Mouse (Mus musculus) cortical plate, adult 2 months (tissue): ENCODE results near the gene Nup85. TPM values are rescaled to one million over a fixed set of nuclear protein-coding genes. Genes with fewer than 3 reads are reported as not detected.

Experiments used
- H3K27ac ChIP-seq: fragments of 200-500 bp; 2 replicates; pipeline ENCODE4 v1.5.1; 2012; ENCODE audit warnings: low read length, control low read depth, inconsistent platforms; ENCODE audit not compliant: insufficient read depth
- H3K4me1 ChIP-seq: fragments of 200-500 bp; 2 replicates; pipeline ENCODE4 v1.6.1; 2011; ENCODE audit warnings: low read length; ENCODE audit not compliant: control insufficient read depth, insufficient read depth
- H3K4me3 ChIP-seq: fragments of 200-500 bp; 2 replicates; pipeline ENCODE4 v1.5.1; 2011; ENCODE audit warnings: mild to moderate bottlenecking, low read length, control low read depth; ENCODE audit not compliant: insufficient read depth
- CTCF ChIP-seq: fragments of 200-500 bp; IDR thresholded peaks from 2 replicates; pipeline ENCODE4 v1.5.1; 2011; ENCODE audit warnings: mild to moderate bottlenecking, control low read depth, low read length; ENCODE audit not compliant: insufficient read depth; ENCODE audit errors: extremely low read depth
- POLR2A ChIP-seq: fragments of 200-500 bp; IDR thresholded peaks from 2 replicates; pipeline ENCODE4 v1.6.1; 2011; ENCODE audit warnings: mild to moderate bottlenecking, low read length, control low read depth; ENCODE audit not compliant: insufficient read depth; ENCODE audit errors: extremely low read depth
- polyA plus RNA-seq: library from polyadenylated mRNA; depleted of rRNA; stranded (reverse); fragments of >200 nt; gene quantifications from 2 replicates; pipeline ENCODE4 v1.2.3, GENCODE M21; 2012

Gene Nup85
- polyA plus RNA-seq, 1 experiment: 70.8 TPM

GRCm38 (mm10) chr11:115534759-115535371, 29.4 kb upstream of the Nup85 start:
- no peaks in the 10 kb centered on the region; the same call in 1 of the 2 replicates for H3K4me1 ChIP-seq
- H3K27ac ChIP-seq: no peak overlapping the region
- peak overlapping the region; percentile 86 for H3K4me3 ChIP-seq
- TF ChIP-seq POLR2A: no peak
- no peak for TF ChIP-seq CTCF

DNA sequence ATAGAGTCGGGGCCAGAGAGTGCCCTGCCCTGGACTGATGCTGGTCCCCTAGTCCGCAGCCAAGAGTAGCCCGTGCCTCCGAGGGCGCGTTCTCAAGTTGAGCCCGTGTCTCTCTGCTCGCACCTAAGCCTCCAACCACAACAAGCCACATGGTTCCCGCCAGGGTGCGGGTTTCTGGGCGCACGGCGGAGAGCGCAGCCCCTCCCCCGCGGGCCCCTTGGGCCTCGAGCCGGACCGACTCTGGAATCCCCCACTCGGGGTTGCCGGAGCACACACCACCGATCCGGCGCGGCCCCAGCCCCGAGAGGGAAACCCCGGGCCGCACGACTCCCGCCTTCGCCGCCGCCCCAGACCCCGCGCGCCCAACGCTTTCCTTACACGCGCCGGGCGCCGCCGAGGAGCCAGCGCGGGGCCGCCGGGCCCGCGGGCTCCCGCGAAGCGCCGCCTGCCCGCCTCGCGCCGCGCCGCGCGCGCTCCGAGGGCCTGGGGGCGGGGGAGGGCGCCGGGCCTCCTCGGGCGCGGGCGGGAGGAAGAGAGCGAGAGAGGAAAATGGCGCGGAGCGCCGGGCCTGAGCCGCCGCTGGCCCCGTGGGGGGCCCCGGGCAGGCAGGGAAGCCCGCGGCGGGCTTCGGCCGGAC, 28.7 kb upstream of the Nup85 start:
- Histone ChIP-seq H3K27ac (peak overlapping the region; percentile 99), H3K4me1 (no peaks in the 10 kb centered on the region; the same call in 1 of the 2 replicates), H3K4me3 (peak overlapping the region; percentile 86)
- no peak for TF ChIP-seq CTCF
- TF ChIP-seq POLR2A: no peak

DNA sequence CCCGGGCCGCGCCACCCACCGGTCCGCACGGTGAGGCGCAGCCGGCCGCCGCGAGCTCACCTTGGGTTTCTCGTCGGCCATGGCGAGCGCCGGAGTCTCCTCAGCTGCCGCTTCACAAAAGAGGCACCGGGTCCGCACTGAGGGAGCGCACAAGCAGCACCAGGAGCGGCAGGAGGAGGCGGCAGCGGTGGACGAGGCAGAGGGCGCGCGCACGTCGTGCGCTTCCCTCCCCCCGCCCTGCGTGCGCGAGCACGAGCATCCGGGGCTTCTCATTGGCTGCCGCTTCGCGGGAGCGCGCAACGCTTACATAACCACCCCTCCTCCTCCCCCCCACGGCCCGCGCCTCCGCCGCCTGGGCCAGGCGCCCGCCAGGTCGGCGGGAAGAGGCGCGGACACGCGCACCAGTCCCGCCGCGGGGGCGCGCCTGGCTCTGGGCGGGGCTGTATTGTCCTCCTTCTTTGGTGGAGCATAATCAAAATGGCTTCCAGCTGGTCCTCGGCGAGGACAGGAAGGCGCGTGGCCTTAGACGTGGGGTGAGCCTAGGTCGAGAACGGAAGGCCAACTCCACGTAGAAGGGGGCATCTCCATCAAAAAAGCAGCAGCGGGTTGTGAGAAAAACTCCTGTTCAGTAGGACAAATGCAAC, 28.1 kb upstream of the Nup85 start, which contains the start of gene Sumo2:
Gene Sumo2, minus strand, starts transcription at position 239 of the 644 bp plus-strand sequence.
- TF ChIP-seq CTCF: no peak
- TF ChIP-seq POLR2A: peak; percentile 68; the same call in 1 of the 2 replicates

DNA sequence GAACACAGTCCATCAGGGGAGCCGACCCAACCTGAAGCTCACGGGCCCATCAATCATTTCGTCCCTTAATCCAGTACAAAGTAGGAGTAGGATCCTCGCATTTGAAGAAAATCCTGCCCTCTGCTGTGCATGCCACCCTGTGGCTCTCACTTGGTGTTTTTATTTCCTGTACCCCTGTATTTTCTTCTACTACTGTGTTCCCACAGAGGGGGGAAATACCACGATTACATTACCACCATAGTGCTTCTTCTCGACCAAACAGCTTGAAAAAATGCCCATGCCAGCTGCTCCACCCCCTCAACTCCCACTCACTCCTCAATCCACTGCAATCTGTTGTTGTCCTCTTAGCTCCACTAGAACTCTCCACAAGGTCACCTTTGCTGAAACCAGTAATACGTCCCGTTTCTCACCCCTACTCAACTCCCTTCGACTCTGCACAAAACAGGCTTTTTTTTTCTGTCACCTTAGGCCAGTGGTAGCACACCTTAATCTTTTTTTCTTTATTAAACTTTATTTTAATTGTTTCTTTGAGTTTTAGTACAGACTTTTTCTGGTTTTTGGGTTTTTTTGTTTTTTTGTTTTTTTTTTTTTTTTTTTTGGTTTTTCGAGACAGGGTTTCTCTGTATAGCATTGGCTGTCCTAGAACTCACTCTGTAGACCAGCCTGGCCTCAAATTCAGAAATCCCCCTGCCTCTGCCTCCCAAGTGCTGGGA, 27.2 kb upstream of the Nup85 start:
- Histone ChIP-seq H3K4me1 (no peaks in the 10 kb centered on the region), H3K27ac (peak overlapping the region; percentile 61), H3K4me3 (no peak overlapping the region; the same call in 1 of the 2 replicates)
- no peak for TF ChIP-seq CTCF
- no peak for TF ChIP-seq POLR2A

More for the DNA sequence above, 28.1 kb upstream of the Nup85 start, which contains the start of gene Sumo2:
- no peaks in the 10 kb centered on the region; the same call in 1 of the 2 replicates for H3K4me1 ChIP-seq
- H3K4me3 ChIP-seq: peak within 1 kb of the TSS; percentile 86
- peak within 1 kb of the TSS; percentile 99 for H3K27ac ChIP-seq

GRCm38 (mm10) chr11:115538045-115538444, 26.2 kb upstream of the Nup85 start:
- no peak overlapping the region for H3K27ac ChIP-seq
- H3K4me1 ChIP-seq: no peaks in the 10 kb centered on the region
- no peak for TF ChIP-seq CTCF
- no peak for TF ChIP-seq POLR2A
- no peak overlapping the region for H3K4me3 ChIP-seq

DNA sequence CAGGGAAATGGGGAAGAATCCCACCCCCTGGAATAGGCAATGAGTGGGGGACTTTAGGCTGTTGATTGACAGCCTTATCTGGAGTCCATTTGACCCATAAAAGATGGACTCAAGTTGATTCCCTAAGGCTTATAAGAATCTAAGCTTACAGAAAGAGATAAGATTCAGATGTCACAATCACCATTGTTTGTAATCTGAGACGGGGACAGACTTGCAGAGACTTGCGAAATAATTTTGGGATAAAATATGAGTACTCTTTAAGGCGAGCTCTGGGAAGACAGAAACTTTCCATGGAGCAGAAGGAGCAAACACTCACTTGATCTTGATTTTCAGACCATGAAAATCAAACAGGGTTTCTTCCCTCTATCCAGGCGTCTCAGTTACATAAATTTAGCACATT, 20.7 kb upstream of the Nup85 start:
- no peak for TF ChIP-seq POLR2A
- TF ChIP-seq CTCF: no peak
- Histone ChIP-seq H3K4me1 (no peaks in the 10 kb centered on the region), H3K27ac (no peak overlapping the region), H3K4me3 (no peak overlapping the region)

- Histone ChIP-seq H3K4me1 (no peaks in the 10 kb centered on the region), H3K27ac (no peak overlapping the region), H3K4me3 (no peak overlapping the region)
- TF ChIP-seq CTCF (peak; percentile 20; the same call in 1 of the 2 replicates), POLR2A (no peak)
Observed at GRCm38 (mm10) chr11:115552783-115553182, 11.5 kb upstream of the Nup85 start.

DNA sequence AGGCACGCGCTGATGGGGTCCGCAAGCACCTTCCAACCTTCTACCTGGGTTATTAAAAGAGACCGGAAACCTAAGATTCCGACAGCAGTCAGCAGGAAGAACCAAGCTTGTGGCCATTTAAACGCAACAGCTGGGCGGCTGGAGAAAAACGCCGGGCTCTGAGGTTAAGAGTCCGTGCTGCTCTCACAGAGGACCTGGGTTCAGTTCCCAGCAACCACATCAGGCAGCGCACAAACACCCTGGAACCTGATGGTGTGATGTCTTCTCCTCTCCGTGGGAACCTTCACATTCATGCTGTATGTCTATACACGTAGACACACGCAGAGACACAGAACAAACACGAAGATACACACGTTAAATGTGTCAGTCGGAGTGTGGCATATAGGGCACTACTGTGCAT, 8.5 kb upstream of the Nup85 start:
- no peak overlapping the region for H3K27ac ChIP-seq
- no peaks in the 10 kb centered on the region for H3K4me1 ChIP-seq
- TF ChIP-seq CTCF: no peak
- TF ChIP-seq POLR2A: no peak
- no peak overlapping the region for H3K4me3 ChIP-seq

- H3K4me3 ChIP-seq: peak overlapping the region; percentile 76
- no peak overlapping the region for H3K27ac ChIP-seq
- TF ChIP-seq POLR2A (no peak), CTCF (no peak)
Observed at GRCm38 (mm10) chr11:115563406-115563805, 828 bp upstream of the Nup85 start.

GRCm38 (mm10) chr11:115564961-115565360, 727 bp downstream of the Nup85 start:
- Histone ChIP-seq H3K4me1 (no peaks in the 10 kb centered on the region), H3K27ac (no peak overlapping the region), H3K4me3 (peak overlapping the region; percentile 76)
- TF ChIP-seq CTCF (no peak), POLR2A (no peak)

More at GRCm38 (mm10) chr11:115563406-115563805, 828 bp upstream of the Nup85 start:
- no peaks in the 10 kb centered on the region for H3K4me1 ChIP-seq
